Mouse (Mus musculus) G1E (cell line): ENCODE data around the gene Camta1.

Experiments
- CTCF ChIP-seq: IDR thresholded peaks from 2 replicates; pipeline ENCODE4 v1.5.1; 2012; ENCODE audit warnings: low read depth, low read length, inconsistent platforms, mixed read lengths
- GATA1 ChIP-seq: IDR thresholded peaks from 2 replicates; pipeline ENCODE4 v1.6.1; 2012; ENCODE audit warnings: borderline replicate concordance, low read length, inconsistent platforms, mixed read lengths
- GATA2 ChIP-seq: IDR thresholded peaks from 2 replicates; pipeline ENCODE4 v1.6.1; 2012; ENCODE audit warnings: low read depth, low read length, inconsistent platforms, borderline replicate concordance
- POLR2AphosphoS5 ChIP-seq: IDR thresholded peaks from 2 replicates; pipeline ENCODE4 v1.6.1; 2012; ENCODE audit warnings: low read depth, low read length, inconsistent platforms; ENCODE audit not compliant: insufficient replicate concordance
- TAL1 ChIP-seq: conservative IDR thresholded peaks from 2 replicates; pipeline ENCODE4 v1.6.1; 2012; ENCODE audit warnings: low read depth, low read length, inconsistent platforms, mixed read lengths

DNA sequence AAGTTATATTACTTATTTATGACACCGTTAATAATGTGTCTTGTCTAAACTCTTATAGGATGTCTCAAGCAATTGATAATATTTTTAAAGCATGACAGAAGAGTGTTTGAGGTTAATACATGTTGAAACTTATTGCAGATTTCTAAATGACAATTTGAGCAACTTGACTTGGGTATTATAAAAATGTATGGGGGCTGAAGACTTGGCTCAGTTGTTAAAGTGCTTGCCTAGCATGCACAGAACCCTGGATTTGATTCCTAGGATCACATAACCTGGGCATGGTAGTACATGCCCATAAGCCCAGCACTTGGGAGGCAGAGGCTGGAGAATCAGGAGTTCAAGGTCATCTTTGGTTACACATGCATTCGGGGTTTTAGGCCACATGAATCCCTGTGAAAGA lies 992.8 kb downstream of the Camta1 start:
- TF ChIP-seq CTCF (no peak), TAL1 (no peak), GATA1 (no peak), POLR2AphosphoS5 (no peak), GATA2 (no peak)
